Mouse (Mus musculus) right cerebral cortex, adult 18-20 months (tissue): ENCODE measurements around the gene Cep131.

Source experiments
- DNase-seq: peaks from one replicate; pipeline ENCODE4 v3.0.0; 2022; ENCODE audit warnings: mixed read lengths

Gene Cep131

DNA sequence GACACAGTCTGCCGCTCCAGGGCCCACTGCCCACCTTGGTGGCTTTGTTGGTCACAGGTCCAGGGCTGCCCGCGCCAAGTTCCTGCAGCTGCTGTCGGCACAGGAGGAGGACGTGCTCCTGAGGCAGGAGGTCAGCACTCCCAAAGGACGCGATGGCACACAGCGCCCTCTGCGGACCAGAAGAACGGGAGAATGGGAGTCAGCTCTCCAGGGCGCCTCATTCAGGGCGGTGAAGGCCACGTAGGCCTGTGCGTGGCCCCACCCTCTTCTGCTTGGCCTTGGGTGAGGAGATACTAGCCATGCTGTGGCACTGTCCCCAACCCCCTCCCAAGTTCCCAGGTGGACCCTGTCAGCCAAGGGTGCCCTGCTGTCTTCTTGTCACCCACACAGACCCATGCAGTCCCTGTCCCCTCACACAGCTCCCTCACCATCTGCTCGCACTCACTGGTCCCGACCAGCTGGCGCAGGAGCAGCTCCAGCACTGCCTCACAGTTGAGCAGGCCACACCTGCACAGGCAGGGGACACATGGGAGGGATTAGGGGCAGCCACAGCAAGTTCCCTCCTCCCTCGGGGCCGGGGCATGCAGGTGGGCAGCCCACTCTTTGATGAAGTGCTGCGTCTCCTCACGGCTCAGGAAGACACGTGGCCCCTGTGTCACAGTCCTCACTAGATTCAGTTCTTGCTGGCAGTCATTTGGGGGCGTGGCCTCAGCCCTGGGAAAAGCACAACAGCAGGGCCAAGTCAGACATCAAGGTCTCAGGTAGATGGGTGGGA lies 6.4 kb upstream of the Cep131 start:
- no peak for DNase-seq

DNA sequence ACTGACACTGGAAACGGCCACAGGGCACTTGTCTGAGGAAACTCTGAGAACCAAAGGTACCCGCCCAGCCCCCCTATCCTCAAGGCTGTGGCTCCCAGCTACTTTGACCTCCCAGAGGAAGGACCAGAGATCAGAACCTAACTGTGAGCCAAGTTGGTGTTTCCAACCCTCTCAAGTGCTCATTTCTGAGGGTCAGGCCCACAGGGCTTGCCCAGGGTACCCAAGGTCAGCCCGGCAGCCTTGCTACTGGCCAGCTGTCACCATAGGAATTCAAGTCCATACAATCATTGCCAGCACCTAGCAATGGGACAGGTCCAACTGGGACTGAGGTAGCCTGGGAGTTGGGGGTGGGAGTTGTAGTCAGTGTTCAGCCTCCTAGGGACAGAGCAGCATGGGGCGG lies 4.0 kb upstream of the Cep131 start:
- no peak for DNase-seq

DNA sequence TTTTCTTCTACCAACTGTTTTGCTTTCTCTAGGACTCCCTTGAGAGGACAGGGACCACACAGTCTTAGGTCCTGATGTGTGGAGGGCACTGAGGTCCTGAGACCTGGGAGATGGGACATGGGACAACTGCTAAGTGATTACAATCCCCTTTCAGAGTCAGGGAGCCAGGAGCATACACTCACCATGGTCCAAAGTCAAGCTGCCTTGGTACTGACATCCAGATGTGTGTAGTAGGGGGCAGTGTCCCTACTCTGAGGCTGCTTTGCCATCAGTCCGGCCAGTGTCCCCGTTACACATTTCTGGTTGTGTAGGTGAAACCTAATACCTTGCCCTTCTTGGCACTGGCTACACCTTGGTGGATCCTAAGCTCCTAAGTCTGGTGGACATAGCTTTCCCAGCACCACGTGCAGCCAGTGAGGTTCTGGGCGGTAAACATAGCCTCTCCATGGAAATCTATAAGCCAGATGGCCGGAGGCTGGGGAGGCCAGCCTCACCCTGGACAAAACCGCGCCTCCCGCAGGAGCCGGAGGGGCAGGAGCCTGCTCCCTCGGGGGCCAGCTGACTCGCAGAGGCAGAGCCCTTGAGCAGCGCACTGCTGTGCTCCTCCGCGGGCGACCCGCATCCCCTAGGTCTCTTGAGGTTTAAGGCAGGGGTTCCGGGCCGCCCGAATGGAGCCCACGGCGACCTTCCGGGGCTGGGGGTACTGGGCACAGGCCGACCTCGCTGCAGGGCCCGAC lies 568 bp downstream of the Cep131 start:
- no peak for DNase-seq

DNA sequence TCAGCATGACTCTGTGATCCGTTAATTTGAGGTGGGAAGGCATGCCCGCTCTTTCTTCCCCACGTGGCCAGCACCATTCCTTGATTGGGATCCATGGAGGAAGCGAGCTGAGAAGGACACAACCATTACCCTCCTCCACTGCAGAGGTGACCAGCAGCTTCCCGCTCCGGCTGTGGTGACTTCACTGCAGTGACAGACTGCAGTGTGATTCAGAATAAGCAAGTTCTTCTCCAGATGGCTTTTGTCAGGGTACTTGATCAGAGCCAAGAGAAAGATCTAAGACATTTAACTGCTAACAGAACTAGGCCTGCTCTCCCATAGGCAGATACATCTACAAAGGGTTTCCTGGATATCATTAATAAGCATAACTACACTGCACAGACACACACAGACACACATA lies 6.3 kb downstream of the Cep131 start:
- DNase-seq, result no peak

DNA sequence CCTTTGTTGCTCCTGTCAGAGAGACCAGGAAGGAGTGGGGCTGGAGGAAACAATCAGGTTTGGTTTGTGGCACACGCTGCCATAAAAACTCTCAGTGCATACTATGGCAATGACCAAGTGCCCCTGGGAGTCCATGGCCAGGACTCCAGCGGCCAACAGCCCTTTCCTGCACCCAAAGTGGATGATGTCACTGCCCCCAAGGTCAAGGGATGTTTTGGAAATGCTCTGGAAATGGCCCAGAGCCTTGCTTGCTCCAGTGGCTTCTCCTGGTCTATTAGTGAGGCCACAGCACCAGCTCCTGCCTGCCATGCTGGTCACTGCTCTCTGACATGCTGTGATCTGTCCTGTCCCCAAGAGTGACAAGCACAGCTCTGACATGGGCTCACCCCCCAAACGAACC lies 10.4 kb downstream of the Cep131 start:
- no peak for DNase-seq

DNA sequence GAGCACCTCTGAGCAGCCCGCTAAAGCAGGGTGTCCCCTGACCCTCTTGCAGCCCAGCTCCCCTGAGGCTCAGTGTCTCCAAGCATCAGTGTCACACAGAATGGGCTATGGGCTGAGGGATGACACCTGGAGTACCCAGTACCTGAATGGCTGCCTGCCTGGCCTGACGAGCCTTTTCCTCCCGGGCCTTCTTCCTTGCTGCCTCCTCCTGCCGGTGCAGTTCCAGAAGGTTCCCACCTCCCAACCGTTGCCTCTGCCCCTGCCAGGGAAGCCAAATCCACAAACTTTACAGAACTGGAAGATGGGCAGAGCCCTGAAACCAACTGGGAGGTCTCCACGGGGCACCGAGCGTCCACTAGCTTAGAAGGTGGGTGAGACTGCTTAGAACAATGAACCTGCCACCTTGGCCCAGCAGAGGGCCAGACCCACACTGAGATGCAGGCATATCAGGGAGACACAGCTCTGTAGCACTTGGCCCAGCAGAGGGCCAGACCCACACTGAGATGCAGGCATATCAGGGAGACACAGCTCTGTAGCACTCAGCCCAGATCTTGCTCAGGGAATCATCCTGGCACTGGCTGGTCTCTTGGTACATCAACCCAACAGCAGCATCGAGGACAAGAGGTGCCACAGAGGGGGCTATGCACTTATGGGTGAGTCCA lies 13.5 kb downstream of the Cep131 start:
- no peak for DNase-seq

DNA sequence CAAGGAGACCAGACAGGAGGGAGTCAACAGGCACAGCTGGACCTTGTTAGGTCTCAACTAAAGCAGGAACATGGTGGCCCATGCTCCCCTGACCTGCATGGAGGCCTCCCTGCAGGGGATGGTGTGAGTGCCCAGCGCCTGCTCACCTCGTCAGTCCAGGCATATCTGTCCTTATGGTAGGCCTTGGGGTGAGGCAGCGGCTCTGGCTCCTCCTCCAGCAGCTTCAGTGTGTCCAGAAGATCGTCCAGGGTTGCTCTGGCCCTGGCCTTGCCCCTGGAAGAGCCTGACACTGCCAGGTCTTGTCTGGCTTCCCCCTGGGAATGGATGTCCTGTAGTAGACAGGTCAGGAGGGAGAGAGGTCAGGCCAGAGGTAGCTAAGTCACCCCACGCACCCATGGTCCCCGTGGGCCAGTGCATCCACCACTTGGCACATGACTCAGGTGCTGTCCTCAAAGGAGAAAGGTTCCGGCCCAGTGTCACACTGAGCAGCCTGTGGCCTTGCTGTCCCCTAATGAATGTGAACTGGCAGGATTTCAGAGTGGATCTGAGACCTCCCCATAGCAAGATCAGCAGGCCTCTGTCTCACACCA lies 14.8 kb downstream of the Cep131 start:
- no peak for DNase-seq

DNA sequence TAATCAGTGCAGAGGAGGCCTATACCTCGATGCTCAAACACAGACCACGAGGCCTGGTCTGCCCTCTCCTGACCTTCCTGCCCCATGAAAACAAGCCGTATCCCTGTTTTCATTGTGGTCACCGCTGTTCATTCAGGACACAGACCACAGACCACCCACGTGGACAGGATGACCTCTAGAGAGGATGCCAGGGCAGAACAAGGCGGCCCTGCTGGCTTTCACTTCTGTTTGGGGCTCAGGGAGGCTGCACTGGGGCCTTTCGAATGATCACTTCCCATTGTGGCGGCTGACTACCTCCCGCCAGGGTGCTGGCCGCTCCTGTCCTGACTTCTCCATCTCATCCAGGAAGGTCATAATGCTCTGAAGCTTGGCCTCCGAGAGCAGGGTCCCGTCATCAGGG lies 15.6 kb downstream of the Cep131 start:
- no peak for DNase-seq

DNA sequence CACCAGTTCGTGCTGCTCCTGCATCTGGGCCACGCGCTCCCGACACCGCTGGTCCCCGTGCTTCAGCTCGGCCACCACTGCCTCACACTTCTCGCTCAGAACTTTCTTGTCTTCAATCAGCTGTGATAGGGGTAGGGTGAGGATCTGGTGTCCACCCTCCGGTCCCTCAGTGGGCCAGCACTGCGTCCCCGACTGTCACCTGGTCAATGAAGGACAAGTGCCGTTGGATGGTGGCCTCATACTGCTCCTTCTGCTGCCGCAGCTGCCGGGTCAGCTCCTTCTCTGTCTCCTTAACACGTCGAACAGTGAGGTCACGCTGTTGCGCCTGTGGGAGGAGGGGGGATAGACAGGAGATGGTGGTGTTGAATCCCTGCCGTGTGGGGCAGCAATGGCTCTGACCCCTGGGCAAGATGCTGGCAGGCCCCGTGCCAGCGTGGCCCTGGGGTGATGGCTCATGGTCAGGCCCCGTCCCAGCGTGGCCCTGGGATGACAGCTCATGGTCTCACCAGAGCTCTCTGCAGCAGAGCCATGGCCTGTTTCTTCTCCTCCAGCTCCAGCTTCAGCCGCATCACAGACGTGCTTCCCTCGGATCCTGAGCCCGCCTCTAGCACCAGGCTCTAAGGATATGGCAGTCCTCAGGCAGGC lies 16.2 kb downstream of the Cep131 start:
- DNase-seq, result no peak

DNA sequence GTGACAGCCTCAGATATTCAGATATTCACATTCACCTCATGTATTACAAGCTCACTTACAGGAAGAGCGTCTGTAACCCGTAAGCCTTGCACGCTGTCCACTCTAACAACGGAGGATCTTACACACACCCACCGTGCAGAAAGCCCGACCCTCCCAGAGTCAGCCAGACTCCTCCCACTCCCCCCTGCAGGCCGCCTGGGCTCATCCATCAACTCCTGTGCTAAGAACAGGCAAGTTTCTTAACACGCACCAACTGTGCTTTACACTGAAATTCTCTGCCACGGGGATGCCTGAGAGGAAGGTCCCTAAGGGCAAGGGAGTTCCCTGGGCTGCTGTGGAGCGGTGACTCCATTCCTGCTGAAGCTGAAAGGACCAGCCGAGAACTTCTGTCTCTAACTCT lies 17.4 kb downstream of the Cep131 start:
- DNase-seq, result no peak

DNA sequence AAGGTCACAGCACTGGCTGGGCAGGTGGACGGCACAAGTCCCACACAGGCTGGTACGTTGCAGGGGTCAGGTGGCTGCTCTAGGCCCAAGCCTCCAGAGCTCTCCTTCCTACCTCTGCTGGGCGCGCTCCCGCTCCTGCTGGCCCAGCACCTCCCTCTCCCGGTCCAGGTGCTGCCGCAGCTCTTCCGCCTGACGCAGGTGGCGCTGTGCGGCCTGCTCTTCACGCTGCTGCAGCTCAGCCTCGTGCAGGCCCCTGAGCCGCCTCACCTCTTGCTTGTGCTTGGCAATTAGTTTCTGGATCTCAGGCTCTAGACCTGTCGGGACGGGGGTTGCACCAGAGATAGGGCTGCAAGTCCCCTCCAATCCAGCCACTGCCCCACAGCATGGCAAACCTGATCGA lies 18.8 kb downstream of the Cep131 start:
- DNase-seq, result no peak

DNA sequence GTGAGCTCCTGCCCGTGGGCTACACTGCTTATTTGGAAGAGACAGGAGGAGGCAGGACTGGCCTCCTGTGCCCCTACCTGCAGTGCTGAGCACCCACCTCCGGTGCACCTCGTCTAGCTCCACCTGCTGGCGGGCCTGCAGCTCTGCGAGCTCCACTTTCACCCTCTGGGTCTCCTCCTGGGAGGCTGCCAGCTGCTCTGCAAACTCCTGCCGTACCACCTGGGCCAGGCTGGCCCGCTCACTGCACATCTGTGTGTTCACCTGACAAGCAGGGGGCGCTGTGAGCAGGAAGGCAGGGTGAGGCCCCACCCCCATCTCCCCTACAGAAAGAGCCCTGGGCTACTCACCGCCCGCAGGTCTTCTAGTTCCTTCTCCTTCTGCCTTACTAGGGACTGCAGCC lies 21.3 kb downstream of the Cep131 start:
- DNase-seq, result no peak

DNA sequence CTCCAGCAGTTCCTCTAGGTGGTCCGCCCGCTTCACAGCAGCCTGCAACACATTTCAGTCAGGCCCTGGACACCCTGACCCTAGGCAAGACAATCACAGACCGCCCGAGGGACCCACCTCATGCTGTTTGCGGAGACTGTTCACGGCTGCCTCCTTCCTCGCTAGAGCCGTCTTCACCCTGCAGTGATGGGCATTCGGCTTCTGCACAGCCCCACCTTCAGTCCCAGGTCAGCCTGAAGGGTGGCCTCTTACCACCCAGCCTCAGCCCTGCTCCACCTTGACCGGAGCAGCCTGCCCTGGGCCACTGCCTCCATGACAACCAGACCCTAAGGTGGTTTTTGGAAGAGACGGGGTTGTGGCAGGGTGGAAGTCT lies 22.0 kb downstream of the Cep131 start:
- DNase-seq, result no peak

DNA sequence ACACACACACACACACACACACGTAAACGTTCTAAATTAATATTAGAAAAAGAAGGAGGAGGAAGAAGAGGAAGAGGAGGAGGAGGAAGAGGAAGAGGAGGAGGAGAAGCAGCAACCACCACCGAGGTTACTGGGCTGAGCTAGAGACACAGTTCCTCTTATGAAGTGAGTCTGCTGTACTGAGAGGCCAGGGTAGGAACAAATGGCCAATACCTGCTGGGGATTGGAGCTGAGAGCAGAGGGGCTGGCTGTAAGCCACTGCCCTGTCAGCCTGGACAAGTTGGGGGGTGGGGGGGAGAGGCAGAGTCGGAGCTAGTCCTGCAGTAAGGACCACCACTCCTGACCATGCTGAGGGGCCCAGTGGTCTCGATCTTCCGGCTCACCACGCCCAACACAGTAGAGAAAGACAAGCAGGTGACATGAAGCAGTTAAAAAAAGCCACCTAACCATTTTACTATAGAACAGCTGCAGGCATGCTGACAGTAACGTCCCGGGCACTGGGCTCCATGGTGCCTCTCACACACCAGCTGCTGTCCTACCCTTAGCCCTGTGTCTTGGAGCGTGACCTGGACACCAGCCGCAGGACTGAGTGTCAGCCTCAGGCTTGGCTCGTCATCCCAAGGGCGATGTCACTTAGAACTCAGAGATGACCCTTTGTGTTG lies 22.5 kb downstream of the Cep131 start:
- no peak for DNase-seq

DNA sequence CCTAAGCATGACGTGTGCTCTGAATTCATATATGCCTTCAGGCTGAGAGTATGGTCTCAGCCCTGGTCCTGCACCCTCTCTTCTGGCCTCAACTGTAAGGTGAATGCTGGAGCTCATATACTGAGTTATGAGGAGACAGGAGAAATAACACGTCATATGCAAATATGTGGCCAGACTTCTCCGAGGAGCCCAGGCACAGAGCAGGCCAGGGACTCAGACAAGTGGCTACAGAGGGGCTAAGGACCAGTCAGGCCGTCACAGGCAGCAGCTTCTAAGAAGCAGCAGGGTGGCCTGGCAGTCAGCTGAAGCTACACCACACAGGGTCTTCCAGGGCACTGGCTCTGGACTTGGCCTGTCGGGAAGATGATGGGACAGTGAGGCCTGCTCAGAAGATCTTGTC lies 23.3 kb downstream of the Cep131 start:
- DNase-seq, result no peak

DNA sequence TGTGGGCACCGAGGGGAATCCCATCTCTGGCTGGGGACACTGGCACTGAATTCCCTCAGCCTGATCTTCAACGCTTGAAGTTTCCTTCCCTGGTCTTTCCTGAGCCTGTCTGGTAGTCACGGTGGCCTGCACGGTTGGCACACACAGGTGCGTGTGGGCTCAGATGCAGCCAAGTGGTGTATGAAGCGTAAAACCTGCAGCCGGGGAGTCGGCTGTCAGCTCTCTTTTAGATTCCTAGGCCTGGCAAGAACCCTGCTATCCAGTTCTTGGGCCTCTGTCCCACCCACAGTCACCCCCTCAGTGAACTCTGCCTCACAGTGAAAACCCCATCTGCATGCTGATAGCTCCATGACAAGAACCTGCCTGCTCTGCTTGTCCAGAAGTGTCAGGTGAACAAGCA lies 26.0 kb downstream of the Cep131 start:
- no peak for DNase-seq

DNA sequence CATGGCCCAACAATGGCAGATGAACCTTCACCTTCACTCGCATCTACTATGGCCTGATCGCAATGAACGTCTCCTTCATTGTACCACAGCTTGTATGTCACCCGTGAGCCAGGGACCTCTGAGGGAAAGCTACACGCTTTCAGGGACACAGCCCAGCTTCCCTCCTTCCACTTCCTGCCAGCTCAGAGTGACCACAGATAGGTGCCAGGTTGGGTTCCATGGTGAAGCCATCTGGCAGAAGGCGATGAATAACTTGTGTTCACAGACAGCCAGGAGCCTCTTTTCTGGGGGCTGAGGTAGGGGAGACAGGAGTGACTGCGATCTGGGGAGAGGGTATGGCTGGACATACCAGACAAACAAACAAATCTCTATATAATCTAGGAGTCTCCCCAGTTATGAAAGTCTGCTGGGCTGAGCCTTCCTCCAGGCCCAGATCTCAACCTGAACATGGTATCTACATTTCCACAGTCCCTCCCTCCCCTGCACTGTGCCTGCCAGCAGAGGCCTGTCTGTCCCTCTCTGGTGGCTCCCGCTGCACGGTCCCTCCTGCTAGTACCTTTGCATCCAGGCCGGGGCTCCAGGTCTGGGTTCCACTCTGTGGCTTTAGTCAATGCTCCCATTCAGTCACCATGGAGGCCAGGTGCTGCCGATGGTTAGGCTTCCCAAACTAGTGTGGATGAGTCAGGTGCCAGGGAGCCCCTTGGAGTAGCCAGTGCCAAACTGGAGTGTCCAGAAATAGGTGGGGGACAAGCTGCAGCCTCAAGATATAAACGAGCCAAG lies 30.5 kb downstream of the Cep131 start:
- DNase-seq, result no peak

DNA sequence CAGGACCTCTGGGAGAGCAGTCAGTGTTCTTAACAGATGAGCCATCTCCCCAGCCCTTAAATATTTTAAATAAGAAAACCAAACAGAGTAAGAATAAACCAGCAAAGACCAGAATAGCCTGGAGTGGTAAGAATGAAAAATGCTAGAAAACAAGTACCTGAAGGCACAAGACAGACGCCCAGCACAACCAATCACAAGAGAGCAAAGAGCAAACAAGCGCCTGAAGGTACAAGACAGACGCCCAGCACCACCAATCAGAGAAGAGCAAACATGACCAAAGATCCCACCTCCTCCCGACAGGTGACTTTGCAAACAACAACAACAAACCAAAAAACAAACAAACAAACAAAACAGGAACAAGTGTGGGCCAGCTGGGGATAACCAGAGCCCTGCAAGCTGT lies 32.8 kb downstream of the Cep131 start:
- no peak for DNase-seq

DNA sequence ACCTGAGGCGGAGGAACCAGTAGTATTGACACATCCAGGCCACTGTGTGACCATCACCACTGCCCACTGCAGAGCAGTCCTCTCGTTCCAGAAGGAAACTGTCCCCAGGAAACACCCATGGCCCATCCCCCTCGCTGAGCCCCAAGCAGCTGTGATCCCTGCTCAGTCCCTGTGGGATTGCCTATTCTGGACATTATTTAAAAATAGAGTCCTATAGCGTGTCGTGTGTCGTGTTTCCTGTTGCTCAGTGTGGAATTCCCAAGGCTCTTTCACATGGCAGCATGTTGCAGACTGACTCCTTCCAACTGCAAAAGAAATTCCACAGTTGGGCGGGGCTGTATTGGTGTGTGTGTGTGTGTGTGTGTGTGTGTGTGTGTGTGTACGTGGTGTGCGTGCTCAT lies 34.4 kb downstream of the Cep131 start:
- no peak for DNase-seq

DNA sequence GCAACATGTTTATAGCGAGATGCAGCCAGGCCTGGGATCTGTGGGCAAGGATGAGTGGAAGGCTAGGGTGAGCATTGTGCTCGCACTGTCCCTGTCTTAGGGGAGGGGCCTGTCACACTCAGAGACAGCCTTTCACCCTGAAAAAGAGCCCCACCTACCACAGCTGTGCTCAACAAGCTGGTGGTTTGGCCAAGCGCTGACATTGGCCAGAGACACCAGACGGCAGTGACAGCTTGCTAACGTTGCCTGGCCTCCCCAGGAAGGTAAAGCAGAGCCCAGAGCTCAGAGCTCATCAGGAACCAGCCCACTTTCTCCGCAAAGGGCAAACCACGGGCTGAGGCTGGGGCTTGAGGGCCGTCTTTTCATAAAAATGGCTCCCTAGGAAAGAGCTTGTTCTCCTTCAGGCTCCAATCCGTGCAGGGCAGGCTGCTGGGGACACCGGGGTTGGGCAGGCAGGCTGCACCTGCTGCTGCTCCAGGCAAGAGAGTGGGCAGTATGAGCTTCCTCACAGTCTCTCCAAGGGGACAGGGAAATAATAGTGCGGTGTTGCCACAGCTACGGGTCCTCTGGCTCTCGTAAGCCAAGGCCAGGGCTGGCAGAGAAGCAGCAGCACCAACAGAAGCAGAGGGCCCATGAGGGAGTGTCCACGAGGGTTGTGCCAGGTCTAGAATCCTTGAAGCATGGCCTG lies 35.4 kb downstream of the Cep131 start:
- DNase-seq, result no peak

DNA sequence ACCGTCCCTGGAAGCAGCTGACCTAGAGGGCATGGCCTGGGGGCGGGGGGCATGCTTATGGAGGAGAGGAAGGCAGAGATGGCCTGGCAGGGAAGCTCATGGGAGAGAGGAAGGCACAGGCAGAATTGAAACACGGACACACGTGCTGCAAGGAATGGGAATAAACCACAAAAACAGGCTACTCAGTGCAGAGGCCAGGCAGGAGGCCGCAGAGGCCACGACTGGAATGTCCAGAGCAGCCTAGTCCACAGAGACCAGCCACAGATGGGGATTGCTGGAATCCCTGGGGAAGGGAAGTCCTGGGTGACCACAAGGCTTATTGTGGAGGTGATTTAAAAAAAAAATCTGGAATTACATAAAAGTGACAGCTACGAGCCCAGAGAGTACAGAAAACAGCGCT lies 37.6 kb downstream of the Cep131 start:
- no peak for DNase-seq

DNA sequence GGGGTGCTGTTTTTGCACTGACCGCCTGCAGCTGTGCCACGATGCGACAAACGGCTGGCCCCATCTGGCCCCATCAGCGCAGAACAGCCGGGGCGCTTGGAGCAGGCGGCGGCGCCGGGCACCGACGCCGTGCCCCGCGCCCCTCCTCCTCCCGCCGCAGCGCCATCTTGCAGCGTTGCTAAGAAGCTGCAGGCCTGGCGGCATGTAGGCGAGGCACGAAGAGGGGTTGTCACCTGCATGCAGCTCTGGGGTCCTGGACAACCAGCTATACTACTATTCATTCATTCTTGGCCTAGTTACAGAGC lies 38.4 kb downstream of the Cep131 start:
- DNase-seq, result peak; percentile 72
